Mouse (Mus musculus) layer of hippocampus, adult 9-11 months (tissue): Measurements from ENCODE around the gene Rab11fip3.
A peak's percentile ranks its signal among the peaks of the same experiment; 100 is the strongest.

Source experiments
- DNase-seq: peaks from one replicate; pipeline ENCODE4 v3.0.0; 2022

Gene Rab11fip3

GRCm38 (mm10) chr17:25985306-25986294 lies 83.8 kb downstream of the Rab11fip3 start, which contains the start of gene Capn15:
TSS of gene Capn15 (minus strand) at chr17:25985796.
- peak; percentile 97 for DNase-seq

GRCm38 (mm10) chr17:25984556-25985305 lies 84.6 kb downstream of the Rab11fip3 start:
- DNase-seq, result no peak

- DNase-seq, result no peak
Measured at GRCm38 (mm10) chr17:25984066-25984465, 85.3 kb downstream of the Rab11fip3 start.

- no peak for DNase-seq
Measured at GRCm38 (mm10) chr17:25982913-25983312, 86.4 kb downstream of the Rab11fip3 start.

- no peak for DNase-seq
Measured at GRCm38 (mm10) chr17:25980854-25981253, 88.5 kb downstream of the Rab11fip3 start.

GRCm38 (mm10) chr17:25979829-25980738 lies 89.3 kb downstream of the Rab11fip3 start:
- no peak for DNase-seq

- no peak for DNase-seq
Measured at GRCm38 (mm10) chr17:25970954-25971707, 98.2 kb downstream of the Rab11fip3 start.

GRCm38 (mm10) chr17:25970448-25970847 lies 98.9 kb downstream of the Rab11fip3 start:
- no peak for DNase-seq

GRCm38 (mm10) chr17:25968176-25968575 lies 101.2 kb downstream of the Rab11fip3 start:
- DNase-seq, result no peak

GRCm38 (mm10) chr17:25967652-25968051 lies 101.7 kb downstream of the Rab11fip3 start:
- no peak for DNase-seq

GRCm38 (mm10) chr17:25964271-25964670 lies 105.1 kb downstream of the Rab11fip3 start:
- DNase-seq, result no peak

GRCm38 (mm10) chr17:25962413-25962905 lies 106.9 kb downstream of the Rab11fip3 start:
- DNase-seq, result no peak

- no peak for DNase-seq
Measured at GRCm38 (mm10) chr17:25961566-25961965, 107.8 kb downstream of the Rab11fip3 start.

- no peak for DNase-seq
Measured at GRCm38 (mm10) chr17:25959630-25960467, 109.5 kb downstream of the Rab11fip3 start.

- DNase-seq, result no peak
Measured at GRCm38 (mm10) chr17:25958771-25959494, 110.4 kb downstream of the Rab11fip3 start.

- DNase-seq, result no peak
Measured at GRCm38 (mm10) chr17:25957586-25958051, 111.7 kb downstream of the Rab11fip3 start.

- no peak for DNase-seq
Measured at GRCm38 (mm10) chr17:25956631-25957030, 112.7 kb downstream of the Rab11fip3 start.

GRCm38 (mm10) chr17:25956201-25956600 lies 113.2 kb downstream of the Rab11fip3 start:
- no peak for DNase-seq

GRCm38 (mm10) chr17:25955736-25956135 lies 113.6 kb downstream of the Rab11fip3 start:
- no peak for DNase-seq

- DNase-seq, result no peak
Measured at GRCm38 (mm10) chr17:25954671-25955070, 114.7 kb downstream of the Rab11fip3 start.
